ENCODE assay signal across 15 mouse cellular contexts in genomic region chr8:13647591-13647990, GRCm38 (mm10). TPM values are rescaled to one million over a fixed set of nuclear protein-coding genes. Genes with fewer than 3 reads are reported as not detected.
DNase-seq lines count a peak whose midpoint lies in the region; ATAC-seq and TF ChIP-seq lines count a peak whose summit lies in the region.
"Had no signal": no experiment of that assay in that cellular context is flagged by ENCODE, and none has a peak within 500 bp of the region (broad histone marks: within the 10 kb centered on the region; RNA-seq: fewer than 3 reads in every experiment).

No protein-coding gene starts in this region.

- H3K4me2 ChIP-seq in forebrain, embryonic 12.5 days: no peak overlapping the region
- no peak overlapping the region for H3K4me2 ChIP-seq in forebrain, embryonic 15.5 days (replicated peaks)
- H3K4me2 ChIP-seq in heart, embryonic 13.5 days: no peak overlapping the region
- H3K4me2 ChIP-seq in lung, postnatal 0 days (replicated peaks; ENCODE audit: low read depth, low read length): no peak overlapping the region
- H3K4me2 ChIP-seq in hindbrain, postnatal 0 days (ENCODE audit: low read depth, low read length): no peak overlapping the region
- H3K4me2 ChIP-seq: liver, embryonic 13.5 days had no signal

- TF ChIP-seq EP300 in lung, postnatal 0 days (IDR thresholded peaks at IDR 0.05): no peak

- DNase-seq in heart, postnatal 10 days: no peak
- no peak for DNase-seq in lung, postnatal 0 days (ENCODE audit: low spot score)
- no peak for DNase-seq in lung, adult 18-20 months
- DNase-seq in hindbrain, postnatal 0 days (ENCODE audit: low spot score): no peak
- DNase-seq in right cerebral cortex, adult 2 months (ENCODE audit: low spot score in 2 of 2): no peak
- DNase-seq: cerebellum, adult 11-12 months; liver, embryonic 13.5 days; lung, postnatal 14 days had no signal

- ATAC-seq in forebrain, embryonic 12.5 days (ENCODE audit: low FRiP score): no peak
- no peak for ATAC-seq in forebrain, embryonic 15.5 days (replicated peaks)
- no peak for ATAC-seq in heart, embryonic 13.5 days (ENCODE audit: extremely low read depth, insufficient number of reproducible peaks, low FRiP score, low TSS enrichment)
- ATAC-seq in lung, postnatal 0 days: no peak
- ATAC-seq in hindbrain, postnatal 0 days: no peak
- ATAC-seq: activated CD4-positive, CD25-positive, alpha-beta regulatory T cell, adult 4 months had no signal

- peaks cover 39% of the 10 kb centered on the region for H3K4me1 ChIP-seq in forebrain, embryonic 12.5 days
- H3K4me1 ChIP-seq in forebrain, embryonic 15.5 days: peaks cover 40% of the 10 kb centered on the region
- peaks cover 82% of the 10 kb centered on the region for H3K4me1 ChIP-seq in heart, embryonic 13.5 days
- peaks cover 29% of the 10 kb centered on the region; the same call in 1 of the 2 replicates for H3K4me1 ChIP-seq in lung, postnatal 0 days (ENCODE audit: insufficient read depth, low read depth, low read length)
- peaks cover 46% of the 10 kb centered on the region for H3K4me1 ChIP-seq in hindbrain, postnatal 0 days (ENCODE audit: insufficient read depth, low read length)

- no peak overlapping the region for H3K4me3 ChIP-seq in forebrain, embryonic 12.5 days (replicated peaks)
- no peak overlapping the region for H3K4me3 ChIP-seq in forebrain, embryonic 15.5 days
- H3K4me3 ChIP-seq in heart, embryonic 13.5 days: no peak overlapping the region
- H3K4me3 ChIP-seq in lung, postnatal 0 days (ENCODE audit: low read depth, low read length): no peak overlapping the region
- H3K4me3 ChIP-seq in hindbrain, postnatal 0 days (ENCODE audit: low read length): no peak overlapping the region
- H3K4me3 ChIP-seq: limb, embryonic 10.5 days; liver, embryonic 13.5 days; midbrain, embryonic 12.5 days had no signal

- H3K9ac ChIP-seq in forebrain, embryonic 12.5 days: no peak overlapping the region
- H3K9ac ChIP-seq in forebrain, embryonic 15.5 days (replicated peaks): no peak overlapping the region
- no peak overlapping the region for H3K9ac ChIP-seq in heart, embryonic 13.5 days
- H3K9ac ChIP-seq in lung, postnatal 0 days (replicated peaks; ENCODE audit: low read depth): no peak overlapping the region
- no peak overlapping the region for H3K9ac ChIP-seq in hindbrain, postnatal 0 days (replicated peaks; ENCODE audit: low read length)
- H3K9ac ChIP-seq: liver, embryonic 13.5 days; midbrain, embryonic 12.5 days had no signal

- H3K9me3 ChIP-seq in forebrain, embryonic 12.5 days: no peaks in the 10 kb centered on the region
- H3K9me3 ChIP-seq in forebrain, embryonic 15.5 days: no peaks in the 10 kb centered on the region
- H3K9me3 ChIP-seq in heart, embryonic 13.5 days: no peaks in the 10 kb centered on the region
- H3K9me3 ChIP-seq in lung, postnatal 0 days (ENCODE audit: low read length): no peaks in the 10 kb centered on the region
- no peaks in the 10 kb centered on the region for H3K9me3 ChIP-seq in hindbrain, postnatal 0 days (ENCODE audit: low read length)
- H3K9me3 ChIP-seq: limb, embryonic 10.5 days; liver, embryonic 13.5 days; midbrain, embryonic 12.5 days had no signal

- H3K36me3 ChIP-seq in forebrain, embryonic 12.5 days (replicated peaks): no peaks in the 10 kb centered on the region
- no peaks in the 10 kb centered on the region for H3K36me3 ChIP-seq in forebrain, embryonic 15.5 days
- H3K36me3 ChIP-seq in heart, embryonic 13.5 days: no peaks in the 10 kb centered on the region
- no peaks in the 10 kb centered on the region for H3K36me3 ChIP-seq in lung, postnatal 0 days (ENCODE audit: insufficient read depth, low read length)
- H3K36me3 ChIP-seq in hindbrain, postnatal 0 days (ENCODE audit: insufficient read depth, low read length): no peaks in the 10 kb centered on the region
- H3K36me3 ChIP-seq: limb, embryonic 10.5 days; liver, embryonic 13.5 days; midbrain, embryonic 12.5 days had no signal

- 91% methylated on average over 5 of the region's 5 CpGs for WGBS in forebrain, embryonic 12.5 days
- WGBS in forebrain, embryonic 15.5 days: 86% methylated on average over 5 of the region's 5 CpGs
- WGBS in heart, embryonic 13.5 days: 78% methylated on average over 5 of the region's 5 CpGs
- 86% methylated on average over 5 of the region's 5 CpGs for WGBS in lung, postnatal 0 days
- 75% methylated on average over 5 of the region's 5 CpGs for WGBS in hindbrain, postnatal 0 days

- H3K27me3 ChIP-seq in forebrain, embryonic 12.5 days: no peaks in the 10 kb centered on the region
- H3K27me3 ChIP-seq in forebrain, embryonic 15.5 days: no peaks in the 10 kb centered on the region
- no peaks in the 10 kb centered on the region for H3K27me3 ChIP-seq in heart, embryonic 13.5 days (replicated peaks)
- H3K27me3 ChIP-seq in lung, postnatal 0 days (replicated peaks; ENCODE audit: insufficient read depth, low read length): no peaks in the 10 kb centered on the region
- no peaks in the 10 kb centered on the region for H3K27me3 ChIP-seq in hindbrain, postnatal 0 days (ENCODE audit: insufficient read depth, low read length)
- H3K27me3 ChIP-seq: liver, embryonic 13.5 days; midbrain, embryonic 12.5 days had no signal

- no peak for TF ChIP-seq CTCF in lung, postnatal 0 days (IDR thresholded peaks at IDR 0.05)
- no peak for TF ChIP-seq CTCF in hindbrain, postnatal 0 days (IDR thresholded peaks at IDR 0.05; ENCODE audit: low read depth)

- 0 out of 2 replicates have a peak overlapping the region, but pooled peaks have one; percentile 19 for H3K27ac ChIP-seq in forebrain, embryonic 12.5 days
- H3K27ac ChIP-seq in forebrain, embryonic 15.5 days (replicated peaks): no peak overlapping the region
- peak overlapping the region; percentile 85; the same call in 1 of the 2 replicates for H3K27ac ChIP-seq in heart, embryonic 13.5 days (replicated peaks)
- H3K27ac ChIP-seq in lung, postnatal 0 days (ENCODE audit: low read length): peak overlapping the region; percentile 90
- H3K27ac ChIP-seq in hindbrain, postnatal 0 days: 0 out of 2 replicates have a peak overlapping the region, but pooled peaks have one; percentile 2
- H3K27ac ChIP-seq: liver, embryonic 13.5 days had no signal

- intact Hi-C loops in heart, postnatal 10 days (cut with DNase I): no loop called here

RNA-seq across cellular contexts. Expression of gene Rasa3, which starts 29.8 kb away (rescaled TPM):
- 24.6 and 26.9 TPM in 2 replicates for polyA plus RNA-seq in forebrain, embryonic 12.5 days (2016; fragmentation: Nextera tagmentation; extraction: Ambion mirVana)
- 22.1 and 23.4 TPM in 2 replicates for polyA plus RNA-seq in forebrain, embryonic 15.5 days (2015; fragmentation: Nextera tagmentation; extraction: Ambion mirVana)
- polyA plus RNA-seq in heart, embryonic 13.5 days (2015; fragmentation: Nextera tagmentation; extraction: Ambion mirVana): 23.4 and 24.4 TPM in 2 replicates
- total RNA-seq in heart, postnatal 10 days (2021): 10 to 100 TPM; 22.3 to 25.1 TPM
- polyA plus RNA-seq in lung, postnatal 0 days (2015; fragmentation: Nextera tagmentation; extraction: Ambion mirVana): 28.5 and 28.6 TPM in 2 replicates
- total RNA-seq in hindbrain, postnatal 0 days (2014; rRNA removed): 84.7 and 85.2 TPM in 2 replicates
- 29.4 and 33.5 TPM in 2 replicates for polyA plus RNA-seq in hindbrain, postnatal 0 days (2015; fragmentation: Nextera tagmentation; extraction: Ambion mirVana)

RNA-seq across cellular contexts. Expression of gene Cfap97d2, which starts 58.1 kb away (rescaled TPM):
- polyA plus RNA-seq in forebrain, embryonic 12.5 days (2016; fragmentation: Nextera tagmentation; extraction: Ambion mirVana): 2.1 and 2.5 TPM in 2 replicates
- 0.75 and 1.2 TPM in 2 replicates for polyA plus RNA-seq in forebrain, embryonic 15.5 days (2015; fragmentation: Nextera tagmentation; extraction: Ambion mirVana)
- not detected in 2 replicates for polyA plus RNA-seq in heart, embryonic 13.5 days (2015; fragmentation: Nextera tagmentation; extraction: Ambion mirVana)
- not detected for total RNA-seq in heart, postnatal 10 days (2021)
- polyA plus RNA-seq in lung, postnatal 0 days (2015; fragmentation: Nextera tagmentation; extraction: Ambion mirVana): 0.81 and 1.1 TPM in 2 replicates
- total RNA-seq in hindbrain, postnatal 0 days (2014; rRNA removed): 0.54 and 0.84 TPM in 2 replicates
- 1.8 TPM in 2 replicates for polyA plus RNA-seq in hindbrain, postnatal 0 days (2015; fragmentation: Nextera tagmentation; extraction: Ambion mirVana)
- total RNA-seq: gastrocnemius, postnatal 25 days had no signal
- polyA plus RNA-seq: activated CD4-positive, CD25-positive, alpha-beta regulatory T cell, adult 4 months; limb, embryonic 10.5 days; liver, embryonic 13.5 days had no signal
